Mouse (Mus musculus) liver, embryonic 15.5 days (tissue): Measurements from ENCODE around the gene Ccar1. TPM values are rescaled to one million over a fixed set of nuclear protein-coding genes. Genes with fewer than 3 reads are reported as not detected.
"Not testable (repeated sequence)": the region's sequence is repeated elsewhere in the genome, so short reads cannot be mapped to it uniquely, and the experiment has no call there.

Source experiments
- ATAC-seq: fragments of 200-750 bp; cut with Nextera tagmentation; 2 replicates; pipeline ENCODE4 v1.8.0; 2017; ENCODE audit warnings: moderate number of reproducible peaks, mild to moderate bottlenecking, moderate library complexity; ENCODE audit not compliant: insufficient read depth
- H3K27ac ChIP-seq: fragments of 300-500 bp; sonication (generic); replicated peaks from 2 replicates; pipeline ENCODE4 v1.5.1; 2015; ENCODE audit warnings: mild to moderate bottlenecking, inconsistent platforms
- H3K27me3 ChIP-seq: fragments of 300-500 bp; sonication (generic); 2 replicates; pipeline ENCODE4 v1.6.1; 2015; ENCODE audit warnings: mild to moderate bottlenecking, inconsistent platforms
- H3K36me3 ChIP-seq: fragments of 300-500 bp; sonication (generic); replicated peaks from 2 replicates; pipeline ENCODE4 v1.6.1; 2015; ENCODE audit warnings: moderate library complexity, mild to moderate bottlenecking, inconsistent platforms
- H3K4me1 ChIP-seq: fragments of 300-500 bp; sonication (generic); replicated peaks from 2 replicates; pipeline ENCODE4 v1.6.1; 2015; ENCODE audit warnings: inconsistent platforms
- H3K4me2 ChIP-seq: fragments of 300-500 bp; sonication (generic); 2 replicates; pipeline ENCODE4 v1.6.1; 2015; ENCODE audit warnings: moderate library complexity, mild to moderate bottlenecking, inconsistent platforms
- H3K4me3 ChIP-seq: fragments of 300-500 bp; sonication (generic); replicated peaks from 2 replicates; pipeline ENCODE4 v1.5.1; 2015; ENCODE audit warnings: mild to moderate bottlenecking, inconsistent platforms
- H3K9ac ChIP-seq: fragments of 300-500 bp; sonication (generic); 2 replicates; pipeline ENCODE4 v1.6.1; 2015; ENCODE audit warnings: moderate library complexity, mild to moderate bottlenecking, inconsistent platforms
- H3K9me3 ChIP-seq: fragments of 300-500 bp; sonication (generic); replicated peaks from 2 replicates; pipeline ENCODE4 v1.6.1; 2016; ENCODE audit warnings: inconsistent platforms
- WGBS: fragments of 180-500 bp; shearing (Covaris S2); methylation state at CpG from one replicate; pipeline ENCODE4 v1.1.7; 2015; ENCODE audit warnings: mixed read lengths; ENCODE audit not compliant: insufficient replicate concordance; 5-methylcytosine and 5-hydroxymethylcytosine counted together
- polyA plus RNA-seq: library from polyadenylated mRNA; unstranded; fragments of >200 nt; fragmentation: Nextera tagmentation; extraction: Ambion mirVana; gene quantifications from 2 replicates; pipeline ENCODE4 v1.2.1, GENCODE M21; 2015

Ccar1 gene
- polyA plus RNA-seq, 1 experiment from 2014 or later, result 46.4 TPM

DNA sequence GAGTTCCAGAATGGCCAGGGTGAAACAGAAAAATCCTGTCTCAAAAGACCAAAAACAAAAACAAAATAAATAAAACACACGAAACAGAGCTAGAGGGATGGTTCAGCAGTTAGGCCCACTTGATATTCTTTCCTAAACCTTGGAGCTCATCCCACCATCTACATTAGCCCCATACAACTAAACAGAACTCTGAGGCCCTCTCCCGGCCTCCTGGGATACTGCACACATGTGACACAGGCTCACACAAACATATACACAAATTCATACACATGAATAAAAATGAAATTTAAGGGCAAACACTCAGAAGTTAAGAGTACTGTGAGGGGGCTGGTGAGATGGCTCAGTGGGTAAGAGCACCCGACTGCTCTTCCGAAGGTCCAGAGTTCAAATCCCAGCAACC is 2.1 kb upstream of the Ccar1 start:
- Histone ChIP-seq H3K4me2 (no peak overlapping the region), H3K4me3 (no peak overlapping the region), H3K27me3 (no peaks in the 10 kb centered on the region), H3K9ac (no peak overlapping the region), H3K27ac (no peak overlapping the region), H3K4me1 (peaks cover 23% of the 10 kb centered on the region), H3K9me3 (no peaks in the 10 kb centered on the region), H3K36me3 (peaks cover 12% of the 10 kb centered on the region)
- 84% methylated on average over 4 of the region's 4 CpGs for WGBS
- ATAC-seq, result no peak

DNA sequence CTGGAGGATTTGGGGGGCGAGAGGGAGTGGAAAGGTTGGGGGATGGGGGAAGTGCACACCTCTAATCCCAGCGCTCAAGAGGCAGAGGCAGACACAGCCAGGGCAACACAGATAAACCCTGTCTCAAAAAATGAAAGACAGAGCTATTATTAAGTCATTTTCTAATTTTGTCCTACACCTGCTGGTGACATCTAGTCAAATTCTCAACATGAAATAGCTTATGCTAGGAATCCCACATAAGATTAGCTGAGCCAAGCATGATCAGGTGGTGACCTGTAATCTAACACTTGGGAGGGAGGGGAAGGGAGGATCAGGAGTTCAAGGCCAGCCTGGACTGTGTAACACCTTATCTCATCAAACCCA is 986 bp upstream of the Ccar1 start:
- Histone ChIP-seq H3K4me3 (peak overlapping the region; percentile 99), H3K27ac (peak overlapping the region; percentile 98), H3K36me3 (peaks cover 22% of the 10 kb centered on the region), H3K4me2 (peak overlapping the region; percentile 76), H3K9ac (peak overlapping the region; percentile 98; the same call in 1 of the 2 replicates), H3K9me3 (no peaks in the 10 kb centered on the region), H3K4me1 (peaks cover 26% of the 10 kb centered on the region), H3K27me3 (no peaks in the 10 kb centered on the region)
- no peak for ATAC-seq
- WGBS, result 33% methylated on average over 2 of the region's 2 CpGs

DNA sequence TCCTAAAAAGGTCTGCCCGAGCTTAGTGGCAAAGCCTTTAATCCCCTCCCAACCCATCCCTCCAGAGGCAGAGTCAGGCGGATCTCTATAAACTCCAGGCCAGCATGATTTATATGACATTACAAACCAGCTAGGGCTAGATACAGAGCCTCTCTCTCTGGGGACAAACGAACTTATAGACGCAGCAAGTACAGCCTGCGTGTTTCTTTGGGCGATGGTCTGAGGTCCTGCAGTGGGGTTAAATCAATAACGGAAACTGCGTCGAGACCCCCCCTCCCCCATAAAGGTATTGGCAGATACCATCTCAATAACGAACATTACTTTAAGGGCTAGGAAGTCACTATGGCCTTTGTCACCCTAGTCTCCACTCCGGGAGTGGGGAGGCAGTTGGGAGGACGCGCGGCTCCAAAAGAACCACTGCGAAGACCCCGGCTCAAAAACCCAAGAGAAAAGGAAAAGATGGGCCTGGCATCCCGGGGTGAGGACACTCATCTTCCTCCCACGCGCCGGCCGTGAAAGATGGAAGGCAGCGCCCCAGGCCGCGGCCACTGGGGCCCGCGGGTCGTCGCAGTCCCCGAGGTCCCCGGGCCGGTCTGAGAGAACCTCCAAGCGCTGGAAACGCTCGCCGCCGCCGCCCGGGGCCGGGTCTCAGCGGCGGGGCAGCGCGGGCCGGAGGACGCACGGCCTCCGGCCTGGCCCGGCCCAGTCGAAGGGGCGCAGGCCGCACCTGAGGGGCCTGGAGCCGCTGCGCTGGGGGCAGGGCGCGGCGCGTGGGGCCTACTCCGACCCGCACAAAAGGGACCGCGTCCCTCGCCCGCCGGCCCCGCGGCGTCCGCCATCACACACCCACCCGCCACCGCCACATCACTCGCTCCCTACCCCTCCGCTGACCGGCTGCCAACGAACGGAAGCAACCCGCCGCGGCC is 572 bp downstream of the Ccar1 start:
- Histone ChIP-seq H3K9me3 (no peaks in the 10 kb centered on the region), H3K4me2 (peak overlapping the region; percentile 76), H3K4me3 (peak overlapping the region; percentile 99), H3K9ac (peak overlapping the region; percentile 98), H3K4me1 (peaks cover 26% of the 10 kb centered on the region), H3K27me3 (no peaks in the 10 kb centered on the region), H3K27ac (peak overlapping the region; percentile 98), H3K36me3 (peaks cover 38% of the 10 kb centered on the region)
- WGBS, result under 1% methylated on average over 76 of the region's 78 CpGs
- peak; percentile 71 for ATAC-seq

DNA sequence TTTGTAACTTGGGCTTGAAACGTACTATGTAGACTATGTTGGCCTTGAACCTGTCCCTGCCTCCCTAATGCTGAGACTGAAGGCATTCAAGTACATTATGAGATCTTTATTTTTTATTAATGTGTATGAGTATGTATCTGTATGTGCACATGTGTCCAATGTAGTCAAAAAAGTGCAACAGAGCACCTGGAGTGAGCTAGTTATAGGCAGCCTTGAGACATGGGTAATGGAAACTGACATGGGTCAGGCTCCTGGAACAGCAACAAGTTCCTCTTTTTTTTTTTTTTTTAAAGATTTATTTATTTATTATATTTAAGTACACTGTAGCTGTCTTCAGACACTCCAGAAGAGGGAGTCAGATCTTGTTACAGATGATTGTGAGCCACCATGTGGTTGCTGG is 10.3 kb downstream of the Ccar1 start:
- H3K9ac ChIP-seq, H3K4me2 ChIP-seq, H3K4me1 ChIP-seq, H3K4me3 ChIP-seq, H3K9me3 ChIP-seq, ATAC-seq, H3K27ac ChIP-seq, H3K27me3 ChIP-seq: not testable (repeated sequence)
- WGBS, result 82% methylated on average over 1 of the region's 1 CpGs
- peaks cover 94% of the 10 kb centered on the region for H3K36me3 ChIP-seq

DNA sequence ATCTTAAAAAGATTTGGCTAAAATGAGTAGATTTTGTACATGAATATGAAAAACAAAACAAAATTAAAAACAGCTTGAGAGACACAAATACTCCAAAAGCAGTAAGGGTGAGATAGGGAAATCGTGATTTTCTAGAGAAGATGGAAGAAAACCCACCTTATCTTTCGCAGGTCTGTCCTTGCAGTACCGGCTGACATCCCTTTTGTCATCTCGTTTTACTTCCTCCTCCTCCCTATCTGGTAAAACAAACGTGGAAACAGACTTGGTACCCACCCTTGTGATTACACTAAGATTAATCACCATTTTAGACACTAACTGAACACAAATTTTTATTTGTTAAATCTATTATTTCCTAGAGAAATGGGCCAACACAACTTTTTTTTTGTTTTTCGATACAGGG is 41.3 kb downstream of the Ccar1 start:
- Histone ChIP-seq H3K4me2 (no peak overlapping the region), H3K4me3 (no peak overlapping the region), H3K4me1 (no peaks in the 10 kb centered on the region), H3K27me3 (no peaks in the 10 kb centered on the region), H3K9me3 (no peaks in the 10 kb centered on the region), H3K36me3 (peaks cover 94% of the 10 kb centered on the region), H3K27ac (no peak overlapping the region), H3K9ac (no peak overlapping the region)
- 38% methylated on average over 6 of the region's 6 CpGs for WGBS
- ATAC-seq, result no peak

DNA sequence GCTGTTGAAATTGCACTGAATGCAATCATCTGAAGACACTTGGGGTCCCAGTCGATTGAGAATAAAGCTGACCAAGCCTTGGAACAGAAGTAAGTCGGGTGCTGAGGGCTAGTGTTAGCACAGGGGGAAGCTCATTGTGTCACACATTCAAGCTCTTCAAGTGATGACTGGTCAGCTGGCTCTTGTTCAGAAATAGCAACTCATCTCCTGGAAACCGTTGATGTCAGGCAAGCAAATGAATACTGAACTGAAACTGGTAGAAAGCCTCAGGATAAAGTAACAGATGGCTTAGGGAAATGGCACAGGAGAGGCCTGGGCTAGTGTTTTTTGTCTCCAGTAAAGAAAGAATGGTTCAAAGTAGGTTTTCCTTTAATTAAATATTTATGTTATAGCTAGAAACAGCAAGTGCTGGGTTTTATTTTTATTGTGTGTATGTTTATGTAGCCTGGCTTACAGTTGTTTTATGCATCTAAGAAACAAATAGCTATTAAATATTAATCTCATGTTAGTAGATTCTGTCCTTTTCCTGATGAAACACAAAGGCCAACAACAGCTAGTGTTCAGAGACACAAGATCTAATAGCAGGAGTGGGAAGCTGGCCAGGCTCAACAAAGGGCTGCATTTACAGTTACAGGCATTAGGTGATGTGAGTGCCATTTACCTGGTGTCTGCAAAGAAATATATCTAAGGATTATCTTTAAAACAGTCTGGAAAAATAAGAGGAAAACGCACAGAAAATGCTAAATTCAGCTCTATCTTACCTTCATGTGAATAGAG is 51.9 kb downstream of the Ccar1 start:
- Histone ChIP-seq H3K9ac (no peak overlapping the region), H3K27ac (no peak overlapping the region), H3K4me1 (no peaks in the 10 kb centered on the region), H3K27me3 (no peaks in the 10 kb centered on the region), H3K36me3 (peaks cover 33% of the 10 kb centered on the region), H3K9me3 (no peaks in the 10 kb centered on the region), H3K4me2 (no peak overlapping the region), H3K4me3 (no peak overlapping the region)
- ATAC-seq, result no peak
- 64% methylated on average over 4 of the region's 4 CpGs for WGBS

DNA sequence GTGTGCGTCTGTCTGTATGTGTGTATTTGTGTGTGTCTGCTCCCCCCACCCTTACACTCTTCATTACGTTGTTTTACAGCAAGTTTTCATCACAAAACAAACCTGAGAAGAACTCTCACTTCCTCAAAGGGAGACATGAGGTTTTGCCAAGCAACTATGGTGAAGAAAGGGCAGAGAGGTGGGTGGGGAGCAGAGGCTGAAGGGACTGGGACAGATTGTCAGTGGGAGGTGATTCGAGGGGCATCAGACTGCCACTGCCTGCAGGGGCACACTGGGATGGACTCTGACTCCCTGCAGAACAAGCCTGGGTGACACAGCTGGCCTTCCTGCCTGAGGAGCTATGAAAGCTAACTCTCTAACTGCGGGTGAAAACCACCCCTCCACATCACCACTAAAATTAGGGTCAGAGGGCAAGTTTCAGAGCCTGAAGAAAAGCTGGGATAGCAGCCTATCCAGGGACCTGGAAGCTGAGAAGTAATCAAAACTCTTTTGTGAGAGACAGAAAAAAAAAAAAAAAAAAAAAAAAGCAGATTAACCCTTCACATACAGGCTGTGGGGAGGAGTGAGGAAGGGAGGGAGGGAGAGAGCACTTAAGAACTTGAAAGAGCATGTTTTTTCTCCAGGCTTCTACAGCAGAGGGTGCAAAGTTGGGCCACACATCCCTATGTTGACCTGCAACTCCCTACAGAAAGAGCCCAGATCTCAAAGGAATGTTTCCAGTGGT is 55.0 kb downstream of the Ccar1 start:
- H3K4me3 ChIP-seq, result no peak overlapping the region
- no peaks in the 10 kb centered on the region for H3K27me3 ChIP-seq
- no peak overlapping the region for H3K9ac ChIP-seq
- H3K4me1 ChIP-seq, result no peaks in the 10 kb centered on the region
- no peak overlapping the region for H3K4me2 ChIP-seq
- H3K27ac ChIP-seq, result no peak overlapping the region
- H3K9me3 ChIP-seq, result no peaks in the 10 kb centered on the region
- H3K36me3 ChIP-seq, result peaks cover 14% of the 10 kb centered on the region
- WGBS, result 34% methylated on average over 4 of the region's 4 CpGs
- no peak for ATAC-seq

DNA sequence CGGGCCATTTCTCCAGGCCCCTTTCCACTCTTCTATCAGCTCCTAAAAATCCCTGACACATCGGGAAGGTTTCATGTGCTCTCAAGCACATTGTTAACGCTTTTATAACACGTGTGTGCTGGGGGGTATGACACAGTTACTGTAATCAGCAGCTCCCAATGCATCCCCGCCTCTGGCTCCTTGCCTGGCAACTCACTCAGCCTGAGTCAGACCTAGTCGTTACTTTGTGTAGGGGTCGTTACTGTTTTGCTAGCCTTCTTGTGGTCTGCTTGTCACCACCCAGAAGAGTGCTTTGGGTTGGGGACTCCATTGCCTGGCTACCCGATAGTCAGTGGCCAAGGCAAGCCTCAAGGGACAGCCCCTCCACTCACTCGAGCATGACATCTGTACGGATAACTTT is 61.3 kb downstream of the Ccar1 start:
- Histone ChIP-seq H3K27me3 (peaks cover 23% of the 10 kb centered on the region), H3K36me3 (no peaks in the 10 kb centered on the region), H3K4me1 (peaks cover 7% of the 10 kb centered on the region), H3K4me3 (no peak overlapping the region), H3K4me2 (no peak overlapping the region), H3K27ac (no peak overlapping the region), H3K9me3 (no peaks in the 10 kb centered on the region), H3K9ac (no peak overlapping the region)
- WGBS, result 60% methylated on average over 10 of the region's 10 CpGs
- no peak for ATAC-seq

DNA sequence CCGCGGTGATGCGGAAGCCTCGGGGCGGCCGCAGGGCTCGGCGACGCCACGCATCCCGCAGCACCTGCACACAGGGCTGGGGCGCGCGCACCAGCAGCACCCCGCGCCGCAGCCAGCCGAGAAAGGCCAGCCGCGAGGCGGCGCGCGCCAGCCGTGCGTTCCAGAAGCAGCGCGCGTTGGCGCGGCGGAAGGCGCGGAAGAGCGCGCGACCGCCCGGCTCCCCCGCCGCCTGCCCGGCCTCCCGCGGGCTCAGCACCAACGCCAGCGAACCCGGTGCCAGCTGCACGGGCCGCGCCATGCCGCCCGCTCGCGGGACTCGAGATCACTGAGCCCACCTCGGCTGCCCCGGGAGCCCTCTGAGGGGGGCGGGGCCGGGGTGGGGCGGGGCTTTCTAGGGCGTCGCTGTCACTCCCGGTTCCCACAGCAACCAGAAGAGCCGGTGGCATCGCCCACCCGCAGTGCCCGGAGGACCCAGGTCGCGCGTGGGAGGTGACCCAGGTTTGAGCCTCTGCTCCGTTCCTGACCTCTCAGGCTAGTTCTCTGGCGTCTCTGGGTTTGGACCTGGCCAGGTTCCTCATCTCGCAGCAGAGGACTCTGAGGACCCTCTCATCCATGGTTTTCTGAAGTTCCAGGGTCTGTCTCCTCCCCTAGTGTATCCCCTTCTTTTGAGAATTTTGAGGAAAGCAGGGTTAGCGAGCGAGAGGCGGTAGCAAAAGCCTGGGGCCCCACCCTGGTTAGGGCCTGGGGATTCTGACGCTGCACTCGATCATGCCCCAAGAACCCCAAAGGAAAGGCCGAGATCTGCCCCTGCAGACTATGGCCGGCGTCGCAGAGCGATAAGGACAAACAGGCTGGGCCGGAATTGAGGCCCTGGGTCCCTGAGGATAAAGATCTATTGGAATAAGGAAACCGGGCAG is 66.1 kb downstream of the Ccar1 start, which contains the start of gene Stox1:
Gene Stox1, minus strand, starts transcription at position 358 of the 917 bp plus-strand sequence.
- Histone ChIP-seq H3K9ac (peak within 1 kb of the TSS; percentile 35; the same call in 1 of the 2 replicates), H3K4me2 (peak within 1 kb of the TSS; percentile 84), H3K27me3 (peaks cover 65% of the 10 kb centered on the region), H3K4me1 (peaks cover 11% of the 10 kb centered on the region), H3K36me3 (no peaks in the 10 kb centered on the region), H3K4me3 (peak within 1 kb of the TSS; percentile 68), H3K9me3 (no peaks in the 10 kb centered on the region), H3K27ac (no peak within 1 kb of the TSS)
- ATAC-seq, result peak; percentile 67
- WGBS, result 1% methylated on average over 80 of the region's 85 CpGs

DNA sequence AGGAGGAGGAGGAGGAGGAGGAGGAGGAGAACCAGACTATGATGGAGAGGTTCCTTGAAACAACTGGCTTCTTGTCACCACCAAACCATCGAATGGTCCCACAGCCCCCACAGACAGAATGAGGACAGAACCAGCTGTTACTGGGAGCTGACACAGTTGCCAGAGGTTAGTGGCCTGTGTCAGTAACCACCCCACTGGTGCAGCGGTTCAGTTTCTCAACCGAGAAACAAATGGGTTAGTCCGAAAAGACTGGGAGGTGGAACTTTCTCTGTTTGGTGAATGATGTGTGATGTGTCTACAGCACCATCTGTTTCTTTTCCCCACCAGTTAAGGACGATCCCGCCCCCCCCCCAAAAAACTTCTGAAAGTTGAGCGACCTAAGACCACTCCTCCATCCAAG is 67.2 kb downstream of the Ccar1 start:
- Histone ChIP-seq H3K4me1 (peaks cover 11% of the 10 kb centered on the region), H3K4me3 (no peak overlapping the region), H3K36me3 (no peaks in the 10 kb centered on the region), H3K9me3 (no peaks in the 10 kb centered on the region), H3K9ac (no peak overlapping the region), H3K27me3 (peaks cover 65% of the 10 kb centered on the region), H3K27ac (no peak overlapping the region), H3K4me2 (peak overlapping the region; percentile 84; the same call in 1 of the 2 replicates)
- 18% methylated on average over 7 of the region's 7 CpGs for WGBS
- ATAC-seq, result no peak
